16 mouse cellular contexts compared by ENCODE assay signal in the genomic region with DNA sequence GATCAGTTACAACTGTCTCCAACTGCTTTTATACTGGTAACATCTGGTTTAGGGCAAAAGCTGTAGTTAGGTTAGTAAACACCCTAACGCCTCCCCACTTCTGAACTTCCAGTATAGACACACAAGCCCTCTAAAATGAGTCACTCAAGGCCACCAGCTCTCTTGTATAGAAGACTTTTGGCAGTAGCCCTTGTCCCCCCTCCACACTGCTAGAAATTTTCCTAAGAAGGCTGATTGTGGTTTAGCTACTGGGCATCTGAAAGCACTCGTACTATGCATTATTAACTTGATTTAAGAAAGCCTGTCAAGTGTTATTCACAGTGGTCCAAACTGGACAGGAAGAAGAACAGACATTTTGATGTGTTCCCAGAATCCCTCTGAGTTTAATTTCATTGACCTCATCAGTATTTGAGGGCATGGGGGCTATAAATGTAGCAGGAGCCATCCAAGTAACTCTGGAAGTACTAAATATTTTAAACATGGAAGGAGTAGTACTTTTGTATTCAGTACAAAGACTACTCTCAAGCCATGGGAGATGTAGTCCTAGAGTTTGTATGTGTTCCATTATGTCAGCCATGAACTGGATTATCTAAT.
"Had no signal": no experiment of that assay in that cellular context is flagged by ENCODE, and none has a peak within 500 bp of the region (broad histone marks: within the 10 kb centered on the region; RNA-seq: fewer than 3 reads in every experiment).

No protein-coding gene starts in this region.

- H3K4me1 ChIP-seq: limb, embryonic 12.5 days; liver, embryonic 13.5 days; lung, embryonic 15.5 days; midbrain, embryonic 10.5 days had no signal

- H3K27me3 ChIP-seq: limb, embryonic 12.5 days; liver, embryonic 13.5 days; lung, embryonic 15.5 days; neural tube, embryonic 15.5 days had no signal

- H3K4me3 ChIP-seq: limb, embryonic 12.5 days; liver, embryonic 13.5 days; lung, embryonic 15.5 days; midbrain, embryonic 10.5 days; myocyte; neural tube, embryonic 15.5 days had no signal

- DNase-seq: layer of hippocampus, adult 9-11 months; liver; liver, embryonic 13.5 days; liver, postnatal 0 days; lung, postnatal 36 days; midbrain, embryonic 14.5 days; right cerebral cortex, postnatal 4 days; spleen, adult 18-20 months; thymus, postnatal 36 days had no signal

- H3K27ac ChIP-seq: limb, embryonic 12.5 days; liver, embryonic 13.5 days; lung, embryonic 15.5 days; midbrain, embryonic 10.5 days; neural tube, embryonic 15.5 days had no signal

- ATAC-seq: inflammation-experienced regulatory T-cells, adult 6 months; intestine, postnatal 0 days; liver, postnatal 0 days had no signal

- H3K4me2 ChIP-seq: limb, embryonic 12.5 days; liver, embryonic 13.5 days; lung, embryonic 15.5 days; neural tube, embryonic 15.5 days had no signal

- H3K9me3 ChIP-seq: limb, embryonic 12.5 days; liver, embryonic 13.5 days; lung, embryonic 15.5 days; midbrain, embryonic 10.5 days; neural tube, embryonic 15.5 days had no signal

- H3K36me3 ChIP-seq: limb, embryonic 12.5 days; liver, embryonic 13.5 days; lung, embryonic 15.5 days; midbrain, embryonic 10.5 days; neural tube, embryonic 15.5 days had no signal

- H3K9ac ChIP-seq: limb, embryonic 12.5 days; liver, embryonic 13.5 days; liver, postnatal 0 days; lung, embryonic 15.5 days; neural tube, embryonic 15.5 days had no signal
